8 mouse cellular contexts compared by ENCODE assay signal in the genomic region with DNA sequence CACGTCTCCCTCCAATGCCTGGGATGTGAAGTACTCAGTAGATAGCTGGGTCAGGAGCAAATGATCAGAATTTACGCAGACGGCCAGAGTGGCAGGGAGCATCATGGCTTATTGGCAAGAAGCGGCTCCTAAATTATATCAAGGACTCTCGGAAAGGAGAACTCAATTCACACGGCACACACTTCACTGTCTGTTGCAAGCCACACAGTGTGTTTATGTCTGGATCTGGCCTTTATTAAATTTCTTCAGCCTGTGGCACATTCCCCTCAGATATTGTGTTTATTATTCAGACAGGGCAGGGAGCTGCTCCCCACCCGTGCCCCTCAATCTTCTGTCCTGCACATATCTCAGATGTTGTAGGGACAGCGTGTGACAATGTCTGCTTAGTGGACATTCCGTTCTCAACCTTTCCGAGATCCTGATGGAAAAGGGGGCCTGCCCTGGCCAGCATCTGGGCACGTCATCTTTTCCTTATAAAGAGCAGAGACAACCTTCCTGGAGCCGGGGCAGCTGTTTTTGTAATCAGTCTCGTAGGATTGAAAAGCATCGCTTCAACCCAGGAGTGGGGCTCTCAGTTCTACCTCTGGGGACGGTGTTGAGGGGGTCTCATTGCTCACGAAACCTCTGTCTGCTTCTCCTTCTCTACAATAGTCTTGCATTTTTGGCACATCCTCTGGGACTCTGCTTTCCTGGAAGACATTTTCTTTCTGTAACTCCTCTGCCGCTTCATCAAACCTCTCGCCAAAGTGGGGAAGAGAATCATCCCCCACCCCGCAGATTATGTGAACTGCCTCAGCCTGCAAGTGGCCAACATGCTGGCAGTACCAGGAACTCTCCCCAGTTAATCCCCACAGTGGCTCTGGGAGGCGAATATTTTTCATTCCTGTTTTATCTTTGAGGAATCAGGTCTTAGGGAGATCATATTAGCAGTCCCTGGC. TPM values are rescaled to one million over a fixed set of nuclear protein-coding genes. Genes with fewer than 3 reads are reported as not detected.
A peak's percentile ranks its signal among the peaks of the same experiment; 100 is the strongest.
DNase-seq lines count a peak whose midpoint lies in the region; ATAC-seq and TF ChIP-seq lines count a peak whose summit lies in the region.

No protein-coding gene starts in this region.

- H3K36me3 ChIP-seq in intestine, embryonic 16.5 days (ENCODE audit: control insufficient read depth, insufficient read depth, low read length): no peaks in the 10 kb centered on the region
- H3K36me3 ChIP-seq in lung, embryonic 15.5 days: no peaks in the 10 kb centered on the region
- H3K36me3 ChIP-seq in small intestine, adult 2 months (ENCODE audit: control insufficient read depth, insufficient read depth, low read length): no peaks in the 10 kb centered on the region

- ATAC-seq in cerebellum, adult (ENCODE audit: insufficient number of reproducible peaks, low FRiP score, low TSS enrichment): peak; percentile 69
- peak; percentile 37 for ATAC-seq in intestine, embryonic 16.5 days
- peak; percentile 66; the same call in 1 of the 2 replicates for ATAC-seq in lung, embryonic 15.5 days (ENCODE audit: borderline replicate concordance, extremely low read depth, low FRiP score, low TSS enrichment)
- no peak for ATAC-seq in inflammation-experienced regulatory T-cells, adult 6 months

- peak overlapping the region; percentile 34 for H3K4me2 ChIP-seq in intestine, embryonic 16.5 days (ENCODE audit: low read depth, low read length)
- peak overlapping the region; percentile 26 for H3K4me2 ChIP-seq in lung, embryonic 15.5 days

- 35% methylated on average over 20 of the region's 20 CpGs for WGBS in intestine, embryonic 16.5 days
- 29% methylated on average over 20 of the region's 20 CpGs for WGBS in lung, embryonic 15.5 days
- WGBS in small intestine, adult 2 months: 42% methylated on average over 20 of the region's 20 CpGs

- peak overlapping the region; percentile 3; the same call in 1 of the 2 replicates for H3K9ac ChIP-seq in intestine, embryonic 16.5 days (ENCODE audit: low read depth, low read length)
- no peak overlapping the region for H3K9ac ChIP-seq in lung, embryonic 15.5 days

- TF ChIP-seq POLR2A in cortical plate, adult 2 months (IDR thresholded peaks at IDR 0.05; ENCODE audit: extremely low read depth, insufficient read depth, low read length): no peak
- TF ChIP-seq POLR2A in small intestine, adult 2 months (IDR thresholded peaks at IDR 0.05; ENCODE audit: low read depth, low read length): no peak

- H3K4me3 ChIP-seq in cortical plate, adult 2 months (ENCODE audit: insufficient read depth, low read length): peak overlapping the region; percentile 12; the same call in 1 of the 2 replicates
- no peak overlapping the region for H3K4me3 ChIP-seq in intestine, embryonic 16.5 days (ENCODE audit: low read length)
- no peak overlapping the region for H3K4me3 ChIP-seq in lung, embryonic 15.5 days
- peak overlapping the region; percentile 23 for H3K4me3 ChIP-seq in small intestine, adult 2 months (ENCODE audit: low read depth, low read length)

- H3K27me3 ChIP-seq in intestine, embryonic 16.5 days (replicated peaks; ENCODE audit: control insufficient read depth, insufficient read depth, low read length): no peaks in the 10 kb centered on the region
- H3K27me3 ChIP-seq in lung, embryonic 15.5 days: no peaks in the 10 kb centered on the region
- no peaks in the 10 kb centered on the region for H3K27me3 ChIP-seq in small intestine, adult 2 months (ENCODE audit: control insufficient read depth, insufficient read depth, low read length)

- no peak for TF ChIP-seq CTCF in cortical plate, adult 2 months (IDR thresholded peaks at IDR 0.05; ENCODE audit: extremely low read depth, insufficient read depth, low read length)
- TF ChIP-seq CTCF in small intestine, adult 2 months (IDR thresholded peaks at IDR 0.05; ENCODE audit: extremely low read depth, insufficient read length, insufficient replicate concordance, low read depth, low read length): no peak

- H3K27ac ChIP-seq in cortical plate, adult 2 months (ENCODE audit: insufficient read depth, low read length): peak overlapping the region; percentile 75
- H3K27ac ChIP-seq in intestine, embryonic 16.5 days (ENCODE audit: low read length): peak overlapping the region; percentile 83
- peak overlapping the region; percentile 75 for H3K27ac ChIP-seq in lung, embryonic 15.5 days
- H3K27ac ChIP-seq in small intestine, adult 2 months (ENCODE audit: insufficient read depth, low read depth, low read length): peak overlapping the region; percentile 86

- peak; percentile 99 for DNase-seq in heart, adult 11 months
- DNase-seq in spleen, adult 18-20 months: no peak

- H3K9me3 ChIP-seq in intestine, embryonic 16.5 days (ENCODE audit: control insufficient read depth, low read length): no peaks in the 10 kb centered on the region
- H3K9me3 ChIP-seq in lung, embryonic 15.5 days: no peaks in the 10 kb centered on the region

- H3K4me1 ChIP-seq in cortical plate, adult 2 months (ENCODE audit: control insufficient read depth, insufficient read depth, low read length): peaks cover 6% of the 10 kb centered on the region; the same call in 1 of the 2 replicates
- H3K4me1 ChIP-seq in intestine, embryonic 16.5 days (ENCODE audit: control insufficient read depth, insufficient read depth, low read length): peaks cover 12% of the 10 kb centered on the region
- peaks cover 42% of the 10 kb centered on the region for H3K4me1 ChIP-seq in lung, embryonic 15.5 days
- H3K4me1 ChIP-seq in small intestine, adult 2 months (ENCODE audit: control insufficient read depth, insufficient read depth, insufficient read length, low read length): peaks cover 25% of the 10 kb centered on the region; the same call in 1 of the 2 replicates

RNA-seq across cellular contexts. Expression of gene Eed, which starts 49.0 kb away (rescaled TPM):
- 32.0 and 32.3 TPM in 2 replicates for polyA plus RNA-seq in cortical plate, adult 2 months (2012; rRNA removed)
- 48.4 and 59.1 TPM in 2 replicates for polyA plus RNA-seq in intestine, embryonic 16.5 days (2015; fragmentation: Nextera tagmentation; extraction: Ambion mirVana)
- 73.7 and 79.3 TPM in 2 replicates for polyA plus RNA-seq in lung, embryonic 15.5 days (2015; fragmentation: Nextera tagmentation; extraction: Ambion mirVana)
- 3.1 and 17.0 TPM in 2 replicates for polyA plus RNA-seq in small intestine, adult 2 months (2012; rRNA removed)
- 10 to 100 TPM; 75.2 to 96.7 (median 91.0) TPM for polyA plus RNA-seq in inflammation-experienced regulatory T-cells, adult 6 months (2017; shearing (Covaris generic))

Comparison
In these comparisons a context has a peak if more than half of its experiments do, and no peak if none do; other contexts are left out.
1. H3K4me3 ChIP-seq: peak in cortical plate, adult 2 months (single experiment) and small intestine, adult 2 months (single experiment); none in intestine, embryonic 16.5 days (single experiment) and lung, embryonic 15.5 days (single experiment).
2. Peak in every context shown above with its lines, with median percentiles within 50 percentile points of each other: H3K27ac ChIP-seq.